In genomic region chr6:33137823-33138222, GRCm38 (mm10) we compare ENCODE assay signal across 10 mouse cellular contexts.
DNase-seq lines count a peak whose midpoint lies in the region; ATAC-seq and TF ChIP-seq lines count a peak whose summit lies in the region.
"Had no signal": no experiment of that assay in that cellular context is flagged by ENCODE, and none has a peak within 500 bp of the region (broad histone marks: within the 10 kb centered on the region; RNA-seq: fewer than 3 reads in every experiment).

No protein-coding gene starts in this region.

- no peak overlapping the region for H3K4me2 ChIP-seq in liver, embryonic 12.5 days
- H3K4me2 ChIP-seq in embryonic facial prominence, embryonic 11.5 days (ENCODE audit: low read depth, low read length): no peak overlapping the region
- H3K4me2 ChIP-seq: limb, embryonic 12.5 days had no signal

- in situ Hi-C loops in ES-E14 (cut with MboI; ENCODE audit: low sequenced_read_pairs in 2 of 2, unreplicated experiment in 2 of 2): no loop called here

- ATAC-seq in liver, embryonic 12.5 days: no peak
- ATAC-seq in embryonic facial prominence, embryonic 11.5 days (replicated peaks; ENCODE audit: insufficient number of reproducible peaks, low FRiP score, low TSS enrichment, low read depth): no peak
- ATAC-seq: intestine, postnatal 0 days had no signal

- no peaks in the 10 kb centered on the region for H3K4me1 ChIP-seq in liver, embryonic 12.5 days
- H3K4me1 ChIP-seq in ES-E14 (ENCODE audit: control insufficient read depth in 2 of 2, insufficient read depth in 2 of 2, low read length in 2 of 2, poor library complexity in 1 of 2): no peaks in the 10 kb centered on the region
- H3K4me1 ChIP-seq in embryonic facial prominence, embryonic 11.5 days (ENCODE audit: control insufficient read depth, insufficient read depth, low read length): no peaks in the 10 kb centered on the region
- H3K4me1 ChIP-seq: limb, embryonic 12.5 days had no signal

- DNase-seq in adrenal gland, adult (ENCODE audit: inconsistent age in 2 of 2, low spot score in 1 of 2): peak; percentile 11 to 60
- DNase-seq in adrenal gland, postnatal 4 days (ENCODE audit: low spot score in 2 of 2): no peak
- DNase-seq in liver: peak; percentile 18
- peak; percentile 29 for DNase-seq in ES-E14 (ENCODE audit: low read depth, low spot score)
- DNase-seq in embryonic facial prominence, embryonic 11.5 days (ENCODE audit: low spot score): peak; percentile 76
- DNase-seq in layer of hippocampus, postnatal 25 days (ENCODE audit: extremely low spot score in 1 of 2, low spot score in 1 of 2): no peak
- no peak for DNase-seq in cerebellum, adult 9-11 months

- H3K27ac ChIP-seq in liver, embryonic 12.5 days: no peak overlapping the region
- H3K27ac ChIP-seq in ES-E14 (ENCODE audit: insufficient read depth, low read depth, low read length, poor library complexity, severe bottlenecking): no peak overlapping the region
- no peak overlapping the region for H3K27ac ChIP-seq in embryonic facial prominence, embryonic 11.5 days (replicated peaks; ENCODE audit: low read depth, low read length)
- H3K27ac ChIP-seq: limb, embryonic 12.5 days had no signal

- H3K9ac ChIP-seq in liver, embryonic 12.5 days: no peak overlapping the region
- H3K9ac ChIP-seq in ES-E14 (ENCODE audit: insufficient read depth, low read depth, low read length, poor library complexity, severe bottlenecking): no peak overlapping the region
- no peak overlapping the region for H3K9ac ChIP-seq in embryonic facial prominence, embryonic 11.5 days (replicated peaks; ENCODE audit: low read length)
- H3K9ac ChIP-seq: limb, embryonic 12.5 days had no signal

- H3K27me3 ChIP-seq in liver, embryonic 12.5 days (replicated peaks): no peaks in the 10 kb centered on the region
- H3K27me3 ChIP-seq in embryonic facial prominence, embryonic 11.5 days (ENCODE audit: control insufficient read depth, insufficient read depth, low read length): no peaks in the 10 kb centered on the region
- H3K27me3 ChIP-seq: limb, embryonic 12.5 days had no signal

- WGBS in liver, embryonic 12.5 days (ENCODE audit: insufficient replicate concordance): 39% methylated on average over 8 of the region's 8 CpGs
- WGBS in embryonic facial prominence, embryonic 11.5 days: 43% methylated on average over 8 of the region's 8 CpGs

- no peaks in the 10 kb centered on the region for H3K9me3 ChIP-seq in liver, embryonic 12.5 days (replicated peaks)
- H3K9me3 ChIP-seq in ES-E14 (ENCODE audit: control insufficient read depth, insufficient read depth, low read depth, low read length): no peaks in the 10 kb centered on the region
- H3K9me3 ChIP-seq in embryonic facial prominence, embryonic 11.5 days (replicated peaks; ENCODE audit: control insufficient read depth, low read length): no peaks in the 10 kb centered on the region
- H3K9me3 ChIP-seq: limb, embryonic 12.5 days had no signal

- H3K4me3 ChIP-seq in liver, embryonic 12.5 days: no peak overlapping the region
- no peak overlapping the region for H3K4me3 ChIP-seq in ES-E14 (ENCODE audit: insufficient read depth in 1 of 2, low read depth in 1 of 2, low read length in 2 of 2, poor library complexity in 1 of 2, severe bottlenecking in 1 of 2)
- H3K4me3 ChIP-seq in embryonic facial prominence, embryonic 11.5 days (ENCODE audit: low read depth, low read length): no peak overlapping the region
- H3K4me3 ChIP-seq: limb, embryonic 12.5 days had no signal

- no peaks in the 10 kb centered on the region for H3K36me3 ChIP-seq in liver, embryonic 12.5 days
- H3K36me3 ChIP-seq in ES-E14 (ENCODE audit: control insufficient read depth, insufficient read depth, low read length, poor library complexity, severe bottlenecking): no peaks in the 10 kb centered on the region
- no peaks in the 10 kb centered on the region for H3K36me3 ChIP-seq in embryonic facial prominence, embryonic 11.5 days (replicated peaks; ENCODE audit: control insufficient read depth, insufficient read depth, low read depth, low read length)
- H3K36me3 ChIP-seq: limb, embryonic 12.5 days had no signal

TF ChIP-seq in ES-E14, 5 proteins besides CTCF, POLR2A, EP300 and RAD21:
- TF ChIP-seq MAFK (IDR thresholded peaks at IDR 0.05; ENCODE audit: insufficient read depth, low read depth, low read length): no peak
- TF ChIP-seq HCFC1 (IDR thresholded peaks at IDR 0.05; ENCODE audit: borderline replicate concordance, insufficient read depth, low read length): no peak
- TF ChIP-seq ZNF384 (IDR thresholded peaks at IDR 0.05; ENCODE audit: low read depth, low read length): no peak
- no peak for TF ChIP-seq ZC3H11A (IDR thresholded peaks at IDR 0.05; ENCODE audit: borderline replicate concordance, low read depth, low read length)
- no peak for TF ChIP-seq CHD2 (IDR thresholded peaks at IDR 0.05; ENCODE audit: low read depth, low read length)

Comparison
In these comparisons a context has a peak if more than half of its experiments do, and no peak if none do; other contexts are left out.
1. DNase-seq: peak in adrenal gland, adult (2 of 2), liver (single experiment), ES-E14 (single experiment) and embryonic facial prominence, embryonic 11.5 days (single experiment); none in adrenal gland, postnatal 4 days (0 of 2), layer of hippocampus, postnatal 25 days (0 of 2) and cerebellum, adult 9-11 months (single experiment).